Mouse (Mus musculus) testis, postnatal 10 days (tissue): ENCODE measurements around the gene Parp6.
A peak's percentile ranks its signal among the peaks of the same experiment; 100 is the strongest.

Experiments used
- DNase-seq: peaks from one replicate; pipeline ENCODE4 v3.0.0; 2021; ENCODE audit warnings: low spot score

Parp6 gene

DNA sequence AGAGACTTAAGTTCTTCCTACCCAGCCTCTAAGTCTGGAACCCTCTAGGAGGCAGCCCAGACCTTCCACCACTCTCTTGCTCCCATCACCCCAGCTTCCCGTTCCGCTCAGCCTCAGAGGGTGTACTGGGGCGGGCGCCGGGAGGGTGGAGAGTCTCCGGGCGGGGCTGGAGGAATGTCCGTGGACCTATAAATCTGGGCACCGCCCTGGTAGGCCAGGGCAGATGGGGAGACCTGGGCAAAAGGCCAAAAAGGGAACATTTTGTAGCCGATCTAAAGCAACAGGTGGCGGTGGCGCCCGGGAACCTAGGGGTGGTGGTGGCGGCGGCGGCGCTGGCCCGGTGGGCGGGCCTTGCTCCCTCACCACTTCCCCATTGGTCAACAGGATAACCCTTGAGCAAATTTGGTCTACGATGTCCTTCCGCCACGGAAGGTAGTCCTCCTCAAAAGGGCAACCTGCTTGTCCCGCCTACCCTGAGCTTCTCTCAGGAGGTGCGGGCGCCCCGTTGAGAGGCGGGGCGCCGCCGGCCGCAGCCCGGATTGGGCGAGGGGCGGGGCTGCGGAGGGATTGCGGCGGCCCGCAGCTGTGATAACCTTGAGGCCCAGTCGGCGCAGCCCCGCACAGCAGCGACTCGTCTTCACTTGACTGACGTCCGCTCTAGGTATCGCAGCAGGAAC lies 39.0 kb downstream of the Parp6 start, which contains the start of gene Pkm:
Gene Pkm, plus strand, starts transcription at position 411 of the 677 bp plus-strand sequence.
- peak; percentile 94 for DNase-seq

DNA sequence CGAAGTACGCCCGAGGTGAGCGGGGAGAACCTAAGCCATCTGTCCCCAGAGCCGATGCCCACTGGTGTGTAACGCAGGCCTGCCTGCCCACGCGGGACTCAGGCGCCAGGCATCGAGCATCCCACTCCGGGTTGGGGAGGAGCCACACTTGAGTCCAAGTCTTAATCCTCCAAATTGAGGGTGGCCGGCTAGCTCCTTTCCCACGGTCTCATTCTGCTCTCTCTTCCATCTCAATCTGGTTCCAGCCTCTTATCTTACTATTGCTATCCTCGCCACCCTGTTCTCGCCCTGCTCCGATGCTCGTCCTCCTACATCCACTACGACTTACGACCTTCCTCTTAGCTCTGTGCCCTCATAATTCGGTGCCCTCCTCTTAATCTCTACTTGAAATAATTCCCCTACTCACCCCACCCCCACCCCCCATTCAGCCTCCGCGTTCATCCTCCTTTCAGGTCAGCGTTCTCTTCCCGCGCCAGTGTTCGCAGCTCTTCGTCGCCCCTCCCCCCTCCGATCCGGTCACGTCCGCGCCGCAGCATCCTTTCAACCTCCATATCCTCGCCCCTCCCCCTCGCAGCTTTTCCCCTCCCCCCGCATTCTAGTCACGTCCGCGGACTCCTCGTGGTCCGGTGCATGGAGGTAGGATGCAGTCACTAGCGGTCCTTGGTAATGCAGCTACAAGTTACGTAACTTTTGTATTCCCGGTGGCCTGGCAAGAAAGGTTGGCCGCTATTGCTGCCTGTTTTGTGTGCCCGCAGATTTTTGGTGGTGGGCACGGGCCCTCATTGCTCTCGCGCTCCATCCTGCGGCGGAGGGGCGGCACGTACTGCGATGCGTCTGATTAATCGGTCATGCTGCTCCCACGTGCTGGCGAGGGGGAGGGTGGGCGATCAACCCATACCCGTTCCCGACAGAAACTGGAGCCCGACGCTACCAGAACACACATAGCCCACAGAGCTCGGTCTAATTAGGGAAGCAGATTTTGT lies 39.8 kb downstream of the Parp6 start:
- peak; percentile 95 for DNase-seq

DNA sequence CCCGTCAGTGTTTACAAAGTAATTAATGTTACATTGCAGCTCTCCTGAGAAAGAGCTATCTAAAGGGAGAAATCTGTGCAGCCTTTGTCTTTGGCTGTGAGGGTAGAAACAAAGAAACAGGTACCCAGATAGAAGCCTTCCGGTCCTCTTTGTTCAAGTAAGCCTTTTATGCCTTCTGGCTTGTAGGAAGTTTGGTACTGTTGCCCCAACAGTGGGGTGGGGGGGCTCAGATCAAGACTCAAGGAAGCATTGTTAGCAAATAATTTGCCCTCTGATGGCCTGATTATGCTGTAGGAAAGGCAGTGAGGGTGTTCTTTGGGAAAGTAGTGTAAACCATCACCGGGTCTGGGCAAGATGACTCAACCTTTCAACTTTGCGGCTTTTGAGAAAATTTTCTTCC lies 41.1 kb downstream of the Parp6 start:
- no peak for DNase-seq

DNA sequence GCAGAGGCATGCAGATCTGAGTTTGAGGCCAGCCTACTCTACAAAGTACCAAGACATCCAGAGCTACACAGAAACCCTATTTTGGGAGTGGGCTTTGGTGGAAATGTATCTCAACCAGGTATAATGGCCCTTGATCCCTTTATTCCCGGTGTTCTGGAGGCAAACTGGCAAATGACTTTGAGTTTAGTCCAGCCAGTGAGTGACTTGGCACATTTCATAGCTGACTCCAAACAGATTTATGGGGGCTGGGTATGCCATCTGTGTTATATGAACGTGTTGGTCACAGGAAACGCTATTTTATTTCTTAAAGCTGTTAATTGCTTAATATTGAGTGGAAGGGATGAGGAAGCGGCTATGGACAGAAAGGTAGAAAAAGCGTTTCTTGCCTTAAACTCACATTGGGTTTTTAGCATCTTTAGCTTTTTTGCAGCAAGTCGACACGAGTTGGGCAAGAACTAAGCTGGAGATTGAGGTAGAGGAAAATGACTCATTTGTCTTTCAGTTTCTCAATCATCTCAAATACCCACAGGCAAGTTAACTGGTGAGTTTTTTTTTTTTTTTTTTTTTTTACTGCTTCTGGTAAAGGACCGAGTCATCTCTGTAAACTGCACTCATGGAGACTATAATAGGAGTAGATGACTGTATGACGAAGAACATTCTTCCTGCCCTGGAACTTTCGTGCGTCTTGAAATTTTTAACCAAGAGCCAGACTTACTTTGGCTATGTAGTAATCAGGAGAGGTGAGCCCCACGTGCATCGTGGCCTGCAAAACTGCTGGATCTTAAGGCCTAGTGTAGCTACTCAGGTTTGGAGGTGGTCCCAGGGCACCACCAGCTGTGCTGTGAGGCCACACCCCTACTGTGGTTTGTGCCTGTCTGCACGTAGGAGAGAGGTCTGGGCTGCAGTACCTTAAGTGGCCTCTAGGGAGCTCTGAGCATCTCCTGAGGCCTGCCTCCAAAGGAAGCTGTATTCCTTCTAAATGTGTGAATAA lies 42.2 kb downstream of the Parp6 start:
- DNase-seq: peak; percentile 90

DNA sequence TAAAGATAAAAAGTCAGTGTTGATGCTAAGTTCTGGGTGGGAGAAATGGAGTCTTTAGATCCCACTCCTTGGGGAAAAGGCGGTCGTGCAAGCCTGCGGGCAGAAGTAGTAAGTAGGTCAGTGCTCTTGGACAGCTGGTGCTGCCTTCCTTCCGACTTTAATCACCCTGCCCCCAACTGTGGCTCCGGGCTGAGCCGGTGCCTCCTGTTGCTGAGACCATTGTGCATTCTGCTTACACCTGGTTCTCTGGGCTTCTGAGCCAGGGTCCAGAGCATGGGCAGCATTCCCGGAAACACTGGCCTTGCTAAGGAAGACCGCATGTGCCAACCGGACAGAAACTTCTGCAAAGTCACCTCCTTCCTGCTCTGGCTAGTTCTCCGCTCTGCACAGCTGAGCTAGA lies 43.3 kb downstream of the Parp6 start:
- no peak for DNase-seq

DNA sequence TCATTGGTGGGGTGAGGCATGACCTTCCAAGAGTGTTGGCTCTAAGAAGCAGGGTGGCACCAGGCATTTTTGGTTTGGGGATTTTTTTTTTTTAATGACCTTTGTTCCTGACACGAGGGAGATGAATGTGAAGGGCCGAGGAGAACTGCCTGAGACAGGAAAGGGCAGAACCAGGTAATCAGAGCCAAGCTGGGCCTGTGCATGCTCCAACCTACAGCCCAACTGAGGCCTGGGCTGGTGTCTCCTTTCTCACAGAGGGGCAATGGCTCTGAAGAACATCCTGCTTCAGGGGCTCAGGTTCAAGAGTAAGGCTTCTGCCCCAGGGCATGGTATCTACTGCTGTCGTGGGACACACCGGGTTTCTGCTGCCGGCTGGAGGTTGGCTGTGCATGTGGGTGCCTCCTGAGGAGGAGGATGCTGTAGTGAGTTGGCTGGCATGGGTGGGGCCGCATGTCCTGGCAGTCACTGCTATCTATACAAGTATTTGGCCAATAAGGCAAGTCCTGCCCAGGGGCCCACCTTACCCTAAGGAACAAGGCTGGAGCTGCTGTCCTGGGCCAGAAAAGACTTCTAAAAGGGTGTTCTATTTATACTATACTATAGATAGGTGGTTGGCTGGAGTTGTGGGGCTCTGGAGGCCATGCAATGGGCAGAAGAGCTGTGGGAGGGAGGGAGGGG lies 44.4 kb downstream of the Parp6 start:
- DNase-seq: no peak

DNA sequence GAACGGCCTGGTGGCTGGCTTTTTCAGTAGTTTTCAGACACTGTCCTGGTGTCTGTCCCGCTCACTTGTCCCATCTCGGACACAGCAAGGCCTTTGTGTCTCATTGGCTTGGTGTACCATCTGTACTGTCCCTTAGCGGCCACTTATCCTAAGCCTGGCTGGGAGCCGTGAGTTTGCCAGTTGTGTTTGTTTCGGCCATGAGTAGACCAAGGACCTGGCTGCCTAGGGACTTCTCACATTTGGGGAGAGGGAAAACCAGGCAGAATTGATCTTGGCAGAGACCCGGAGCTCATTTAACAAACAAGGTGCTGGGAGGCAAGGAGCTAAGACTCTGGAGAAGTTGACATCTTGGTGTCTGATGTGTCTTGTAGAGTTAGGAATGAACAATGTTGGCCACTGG lies 46.1 kb downstream of the Parp6 start:
- no peak for DNase-seq

DNA sequence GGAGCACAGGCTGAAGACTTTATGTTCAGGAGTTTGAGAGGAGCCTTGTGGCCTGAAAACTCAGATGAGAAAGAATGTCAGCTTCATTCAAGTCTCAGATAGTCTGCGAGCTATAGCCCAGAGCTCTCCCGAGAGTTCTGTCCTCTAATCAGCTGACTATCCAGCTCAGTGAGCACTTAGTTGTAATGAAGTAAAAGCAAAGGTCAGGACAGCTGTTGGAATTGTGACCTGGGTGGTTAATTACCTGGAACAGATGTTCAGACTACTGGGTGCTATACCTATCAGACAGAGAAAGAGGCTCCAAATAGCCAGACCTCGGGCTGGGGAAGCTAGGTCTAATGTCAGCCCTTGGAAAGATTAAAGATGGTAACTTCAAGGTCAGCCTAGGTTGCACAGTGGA lies 46.9 kb downstream of the Parp6 start:
- DNase-seq: no peak

DNA sequence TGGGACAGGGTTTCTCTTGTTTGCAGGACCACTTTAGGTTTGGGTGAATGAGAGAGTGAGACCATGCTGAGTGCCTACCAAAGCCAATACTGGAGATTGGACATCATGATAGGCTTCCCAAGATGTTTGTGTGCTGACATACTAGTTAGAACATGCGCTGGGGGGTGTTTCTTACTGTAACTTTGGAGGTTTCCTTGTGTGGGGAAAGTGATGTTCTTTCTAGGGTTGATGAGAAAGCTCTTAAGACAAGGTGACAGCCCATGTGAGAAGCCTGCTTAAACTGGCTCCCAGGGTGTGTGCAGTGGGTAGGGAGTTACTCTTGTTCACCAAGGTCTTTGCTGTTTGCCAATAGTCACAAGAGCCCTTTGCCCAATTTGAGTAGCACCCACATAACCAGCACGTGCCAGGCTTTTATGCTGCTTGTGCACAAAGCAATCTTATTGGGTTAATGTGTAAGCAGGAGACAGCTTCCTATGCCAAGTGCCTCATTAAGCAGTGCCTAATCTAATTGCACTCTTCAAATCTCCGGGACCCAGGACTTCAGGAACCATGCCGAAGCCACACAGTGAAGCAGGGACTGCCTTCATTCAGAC lies 47.7 kb downstream of the Parp6 start:
- DNase-seq: no peak

DNA sequence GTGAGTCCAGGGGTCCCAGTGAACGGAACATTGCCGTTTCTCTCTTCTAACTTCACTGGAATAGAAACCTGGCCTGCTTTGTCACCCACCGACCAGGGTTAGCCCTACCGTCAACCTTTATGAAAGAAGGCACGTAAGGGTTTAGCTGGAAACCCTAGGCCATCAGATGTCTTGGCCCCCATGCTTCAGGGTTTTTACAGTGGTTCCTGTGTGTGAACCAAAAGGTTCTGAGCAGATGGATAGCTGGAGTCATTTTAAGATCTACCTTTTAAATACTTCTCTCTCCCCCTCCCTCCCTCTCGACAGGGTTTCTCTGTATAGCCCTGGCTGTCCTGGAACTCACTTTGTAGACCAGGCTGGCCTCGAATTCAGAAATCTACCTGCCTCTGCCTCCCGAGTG lies 48.9 kb downstream of the Parp6 start:
- DNase-seq: no peak

DNA sequence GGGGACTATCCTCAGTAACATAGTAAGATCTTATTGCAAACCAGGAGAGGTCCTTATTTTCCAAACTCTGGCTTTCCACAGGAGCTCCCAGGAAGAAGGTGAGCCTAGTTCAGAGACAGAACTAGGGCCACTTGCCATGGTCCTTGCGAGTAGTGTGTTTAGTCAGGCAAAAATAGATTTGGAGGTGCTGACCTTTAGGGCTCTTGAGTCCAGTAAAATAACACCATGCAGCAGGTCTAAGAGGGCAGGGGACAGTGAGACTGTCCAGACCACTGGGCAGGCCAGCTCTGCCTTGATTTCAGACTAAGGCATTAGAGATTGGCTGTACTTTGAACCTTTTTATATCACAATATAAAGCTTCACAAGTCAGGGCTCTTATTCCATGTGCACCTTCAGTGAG lies 49.7 kb downstream of the Parp6 start:
- DNase-seq: no peak

DNA sequence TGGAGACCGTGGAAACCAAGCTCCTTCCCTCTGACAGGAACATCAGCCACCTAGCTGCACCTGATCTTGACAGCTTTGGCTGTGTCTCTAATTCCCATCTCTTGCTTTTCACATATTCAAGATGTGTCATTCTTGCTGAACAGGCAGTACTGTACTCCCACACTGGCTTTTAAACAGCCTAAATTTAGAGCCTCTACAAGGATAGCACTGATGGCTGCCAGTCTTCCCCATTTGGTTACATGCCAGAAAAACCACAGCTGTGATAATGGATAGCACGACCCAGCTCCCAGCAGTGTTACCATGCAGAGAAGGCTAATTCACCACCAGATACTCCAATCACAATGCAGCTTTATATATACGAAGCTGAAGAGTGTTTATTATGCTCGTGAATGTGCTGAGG lies 50.2 kb downstream of the Parp6 start:
- no peak for DNase-seq

DNA sequence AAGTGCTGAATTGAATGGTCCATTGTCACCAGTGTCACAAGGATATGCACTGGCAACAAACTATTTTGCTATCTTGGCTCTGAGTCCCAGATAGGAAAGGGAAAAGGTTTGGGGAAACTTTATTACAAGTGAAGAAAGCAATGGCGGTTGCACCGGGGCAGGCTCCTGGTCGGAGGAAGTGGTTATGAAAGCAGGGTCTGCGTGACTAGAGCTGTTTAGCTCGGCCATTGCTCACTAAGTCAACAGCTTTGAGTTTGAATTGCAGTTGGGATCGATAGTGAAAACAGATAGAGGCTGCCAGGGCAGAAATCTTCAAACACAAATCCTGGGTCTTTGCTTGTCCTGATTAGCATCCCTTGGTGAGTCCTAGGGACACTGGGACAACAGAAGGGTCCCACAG lies 50.8 kb downstream of the Parp6 start:
- DNase-seq: no peak

DNA sequence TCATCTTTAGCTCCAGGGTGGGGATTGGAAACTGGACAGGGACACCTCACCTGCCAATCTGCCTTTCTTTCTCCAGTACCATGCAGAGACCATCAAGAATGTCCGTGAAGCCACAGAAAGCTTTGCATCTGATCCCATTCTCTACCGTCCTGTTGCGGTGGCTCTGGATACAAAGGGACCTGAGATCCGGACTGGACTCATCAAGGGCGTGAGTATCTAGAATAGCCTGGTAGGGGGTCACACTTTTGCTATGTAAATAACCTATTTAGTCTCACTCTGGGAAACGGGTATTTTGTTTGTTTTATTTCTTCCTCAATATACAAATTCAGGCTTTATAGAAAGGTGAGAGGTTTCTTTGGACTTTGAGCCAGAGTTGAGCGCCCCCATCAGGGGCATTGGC lies 51.4 kb downstream of the Parp6 start:
- no peak for DNase-seq

DNA sequence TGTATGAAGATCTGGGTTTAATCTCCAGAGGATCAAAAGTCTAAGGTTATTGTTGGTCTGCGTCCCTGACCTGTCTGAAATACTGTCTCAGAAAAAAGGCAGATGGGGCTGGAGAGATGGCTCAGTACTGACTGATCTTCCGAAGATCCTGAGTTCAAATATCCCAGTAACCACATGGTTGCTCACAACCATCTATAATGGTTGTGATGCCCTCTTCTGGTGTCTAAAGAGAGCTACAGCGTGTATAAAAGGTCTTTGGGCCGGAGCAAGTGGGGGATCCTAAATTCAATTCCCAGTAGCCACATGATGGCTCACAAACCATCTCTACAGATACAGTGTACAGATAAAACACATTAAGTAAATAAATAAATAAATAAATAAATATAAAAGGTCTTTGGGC lies 52.1 kb downstream of the Parp6 start:
- no peak for DNase-seq

DNA sequence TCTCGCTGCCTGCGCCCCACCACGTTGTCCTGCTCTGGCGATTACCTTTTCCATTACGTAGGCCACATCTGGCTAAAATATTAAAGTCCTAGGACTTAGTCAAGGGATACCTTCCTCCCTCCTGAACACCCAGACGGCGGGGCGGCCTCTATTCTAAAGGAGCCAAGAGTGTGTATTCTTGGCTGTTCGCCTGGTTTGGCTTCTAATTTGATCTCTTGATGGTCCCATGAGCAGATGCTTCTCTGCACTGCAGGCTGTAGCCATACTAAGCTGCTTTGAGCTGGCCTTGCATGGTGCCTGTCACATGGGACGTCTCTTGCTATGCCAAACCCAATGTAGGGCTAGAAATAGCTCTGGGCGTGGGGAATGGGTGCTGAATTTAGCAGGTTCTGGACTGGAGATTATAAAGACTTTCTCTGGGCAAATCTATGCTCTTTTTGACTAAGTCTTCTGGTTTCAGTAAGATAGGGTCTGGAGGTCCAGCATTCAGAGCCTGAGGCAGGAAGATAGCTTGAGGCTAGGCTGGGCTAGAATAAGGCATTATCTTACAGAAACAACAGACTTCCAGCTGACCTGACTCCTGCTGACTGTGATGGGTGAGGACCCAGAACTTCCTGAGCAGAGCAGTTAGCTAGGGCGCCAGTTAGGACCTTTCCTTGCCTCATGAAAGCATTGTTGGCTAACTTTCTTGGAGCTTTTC lies 55.3 kb downstream of the Parp6 start:
- no peak for DNase-seq

DNA sequence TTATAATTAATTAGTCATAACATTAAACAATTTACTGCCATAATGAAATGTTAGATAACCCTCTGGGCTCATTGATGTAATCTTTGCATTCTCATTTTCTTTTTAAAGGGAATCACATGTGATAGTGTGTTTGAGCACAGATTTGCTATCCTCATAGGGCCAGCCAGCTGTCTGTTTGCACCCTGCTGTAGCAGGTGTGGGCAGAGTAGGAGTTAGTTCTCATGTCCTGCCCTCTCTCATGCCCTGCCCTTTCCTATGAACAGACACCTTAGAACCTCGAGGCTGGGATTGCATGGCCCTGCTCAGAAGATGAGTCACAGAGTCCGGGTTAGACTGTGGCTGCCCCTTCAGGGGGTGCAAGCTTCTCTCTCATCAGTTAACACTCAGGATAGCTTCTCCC lies 56.3 kb downstream of the Parp6 start:
- DNase-seq: no peak

DNA sequence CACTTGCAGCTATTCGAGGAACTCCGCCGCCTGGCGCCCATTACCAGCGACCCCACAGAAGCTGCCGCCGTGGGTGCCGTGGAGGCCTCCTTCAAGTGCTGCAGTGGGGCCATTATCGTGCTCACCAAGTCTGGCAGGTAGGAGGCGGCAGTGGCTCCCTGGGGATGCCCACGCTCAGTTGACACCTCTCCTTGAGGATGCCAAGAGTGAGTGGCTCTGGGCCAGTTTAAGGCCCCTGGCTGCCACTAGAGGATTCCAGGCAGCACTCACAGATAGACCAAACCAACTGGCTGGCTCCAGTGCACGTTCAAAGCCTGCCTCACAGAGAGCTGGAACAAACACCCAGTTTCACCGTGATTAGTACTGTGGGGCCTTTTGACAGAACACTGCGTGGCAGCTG lies 58.5 kb downstream of the Parp6 start:
- no peak for DNase-seq

DNA sequence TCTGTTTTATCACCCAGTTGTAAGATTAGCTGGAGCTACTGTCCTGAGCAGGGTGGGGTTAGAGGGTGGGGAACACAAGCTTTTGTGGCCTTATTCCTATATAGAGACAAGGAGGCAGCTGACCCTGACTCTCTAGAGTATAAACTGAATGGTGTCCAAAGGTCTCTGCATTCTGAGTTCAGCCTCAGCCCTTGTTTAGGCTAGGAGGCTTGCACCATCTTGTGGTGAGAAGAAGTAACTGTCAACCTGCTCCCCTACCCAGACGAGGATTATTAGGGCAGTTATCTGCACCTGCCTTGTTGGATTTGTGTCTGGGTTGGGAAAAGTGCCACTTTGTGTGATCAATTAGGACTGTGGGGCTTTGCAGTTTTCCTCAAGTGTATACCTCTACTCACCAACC lies 61.2 kb downstream of the Parp6 start:
- DNase-seq: no peak
